Mouse (Mus musculus): Measurements from ENCODE around the gene Cyp2b19. TPM values are rescaled to one million over a fixed set of nuclear protein-coding genes. Genes with fewer than 3 reads are reported as not detected.
A peak's percentile ranks its signal among the peaks of the same experiment; 100 is the strongest.

Gene Cyp2b19
- not detected in 2 replicates for polyA plus RNA-seq (2015; fragmentation: Nextera tagmentation; extraction: Ambion mirVana)

GRCm38 (mm10) chr7:26756842-26757241 is at the start of gene Cyp2b19:
Gene Cyp2b19, plus strand, starts transcription at chr7:26757142.
- no peaks in the 10 kb centered on the region for H3K4me1 ChIP-seq
- H3K4me2 ChIP-seq (replicated peaks): no peak within 1 kb of the TSS
- no peak within 1 kb of the TSS for H3K4me3 ChIP-seq
- no peaks in the 10 kb centered on the region for H3K27me3 ChIP-seq
- H3K36me3 ChIP-seq: no peaks in the 10 kb centered on the region
- ATAC-seq (ENCODE audit: low FRiP score, low read depth): no peak
- H3K9ac ChIP-seq: no peak within 1 kb of the TSS
- WGBS: 77% methylated on average over 2 of the region's 2 CpGs
- H3K27ac ChIP-seq: no peak within 1 kb of the TSS
- H3K9me3 ChIP-seq: no peaks in the 10 kb centered on the region

GRCm38 (mm10) chr7:26711061-26711460 is 45.9 kb upstream of the Cyp2b19 start:
- H3K36me3 ChIP-seq: no peaks in the 10 kb centered on the region
- no peak overlapping the region for H3K9ac ChIP-seq
- H3K4me3 ChIP-seq: no peak overlapping the region
- no peak for ATAC-seq (ENCODE audit: low FRiP score, low read depth)
- H3K4me1 ChIP-seq: no peaks in the 10 kb centered on the region
- H3K4me2 ChIP-seq (replicated peaks): no peak overlapping the region
- H3K9me3 ChIP-seq: 0 out of 2 replicates have a peak, but pooled peaks cover 5% of the 10 kb centered on the region
- H3K27me3 ChIP-seq: no peaks in the 10 kb centered on the region
- no peak overlapping the region for H3K27ac ChIP-seq
- 87% methylated on average over 11 of the region's 11 CpGs for WGBS

- Histone ChIP-seq H3K9ac (no peak overlapping the region), H3K27me3 (no peaks in the 10 kb centered on the region), H3K27ac (no peak overlapping the region), H3K4me1 (no peaks in the 10 kb centered on the region), H3K9me3 (peaks cover 6% of the 10 kb centered on the region; the same call in 1 of the 2 replicates), H3K36me3 (no peaks in the 10 kb centered on the region), H3K4me2 (replicated peaks) (no peak overlapping the region), H3K4me3 (no peak overlapping the region)
- ATAC-seq (ENCODE audit: low FRiP score, low read depth): no peak
Measured at GRCm38 (mm10) chr7:26738940-26739339, 18.0 kb upstream of the Cyp2b19 start.

GRCm38 (mm10) chr7:26743948-26744347 is 13.0 kb upstream of the Cyp2b19 start:
- H3K27me3 ChIP-seq: no peaks in the 10 kb centered on the region
- H3K27ac ChIP-seq: no peak overlapping the region
- H3K4me2 ChIP-seq (replicated peaks): no peak overlapping the region
- no peak overlapping the region for H3K9ac ChIP-seq
- 78% methylated on average over 4 of the region's 4 CpGs for WGBS
- H3K4me1 ChIP-seq: no peaks in the 10 kb centered on the region
- ATAC-seq (ENCODE audit: low FRiP score, low read depth): no peak
- no peaks in the 10 kb centered on the region for H3K36me3 ChIP-seq
- H3K4me3 ChIP-seq: no peak overlapping the region
- peaks cover 6% of the 10 kb centered on the region; the same call in 1 of the 2 replicates for H3K9me3 ChIP-seq

GRCm38 (mm10) chr7:26745486-26745885 is 11.5 kb upstream of the Cyp2b19 start:
- no peak for ATAC-seq (ENCODE audit: low FRiP score, low read depth)
- H3K9ac ChIP-seq: no peak overlapping the region
- no peak overlapping the region for H3K4me3 ChIP-seq
- WGBS: 50% methylated on average over 1 of the region's 1 CpGs
- no peaks in the 10 kb centered on the region for H3K27me3 ChIP-seq
- H3K27ac ChIP-seq: no peak overlapping the region
- H3K36me3 ChIP-seq: no peaks in the 10 kb centered on the region
- H3K9me3 ChIP-seq: peaks cover 6% of the 10 kb centered on the region; the same call in 1 of the 2 replicates
- no peaks in the 10 kb centered on the region for H3K4me1 ChIP-seq
- no peak overlapping the region for H3K4me2 ChIP-seq (replicated peaks)

GRCm38 (mm10) chr7:26767084-26767483 is 10.1 kb downstream of the Cyp2b19 start:
- Histone ChIP-seq H3K4me1 (no peaks in the 10 kb centered on the region), H3K36me3 (no peaks in the 10 kb centered on the region), H3K4me3 (no peak overlapping the region), H3K27me3 (no peaks in the 10 kb centered on the region), H3K9ac (no peak overlapping the region), H3K4me2 (replicated peaks) (no peak overlapping the region), H3K27ac (no peak overlapping the region), H3K9me3 (no peaks in the 10 kb centered on the region)
- no peak for ATAC-seq (ENCODE audit: low FRiP score, low read depth)
- 68% methylated on average over 1 of the region's 1 CpGs for WGBS

GRCm38 (mm10) chr7:26769881-26770470 is 13.0 kb downstream of the Cyp2b19 start:
- no peak overlapping the region for H3K27ac ChIP-seq
- no peaks in the 10 kb centered on the region for H3K36me3 ChIP-seq
- no peak overlapping the region for H3K4me3 ChIP-seq
- H3K9ac ChIP-seq: no peak overlapping the region
- H3K4me1 ChIP-seq: no peaks in the 10 kb centered on the region
- 86% methylated on average over 9 of the region's 9 CpGs for WGBS
- H3K9me3 ChIP-seq: no peaks in the 10 kb centered on the region
- no peak for ATAC-seq (ENCODE audit: low FRiP score, low read depth)
- no peaks in the 10 kb centered on the region for H3K27me3 ChIP-seq
- no peak overlapping the region for H3K4me2 ChIP-seq (replicated peaks)

GRCm38 (mm10) chr7:26772866-26773586 is 16.1 kb downstream of the Cyp2b19 start:
- H3K4me3 ChIP-seq: no peak overlapping the region
- H3K27me3 ChIP-seq: no peaks in the 10 kb centered on the region
- no peak for ATAC-seq (ENCODE audit: low FRiP score, low read depth)
- H3K4me2 ChIP-seq (replicated peaks): no peak overlapping the region
- H3K27ac ChIP-seq: no peak overlapping the region
- WGBS: 82% methylated on average over 3 of the region's 3 CpGs
- H3K9ac ChIP-seq: no peak overlapping the region
- H3K36me3 ChIP-seq: no peaks in the 10 kb centered on the region
- H3K9me3 ChIP-seq: no peaks in the 10 kb centered on the region
- no peaks in the 10 kb centered on the region for H3K4me1 ChIP-seq

GRCm38 (mm10) chr7:26775866-26776265 is 18.9 kb downstream of the Cyp2b19 start:
- H3K27me3 ChIP-seq: no peaks in the 10 kb centered on the region
- H3K9me3 ChIP-seq: no peaks in the 10 kb centered on the region
- no peak overlapping the region for H3K4me2 ChIP-seq (replicated peaks)
- no peak overlapping the region for H3K4me3 ChIP-seq
- 17% methylated on average over 6 of the region's 6 CpGs for WGBS
- no peak for ATAC-seq (ENCODE audit: low FRiP score, low read depth)
- H3K4me1 ChIP-seq: no peaks in the 10 kb centered on the region
- H3K27ac ChIP-seq: no peak overlapping the region
- H3K9ac ChIP-seq: no peak overlapping the region
- H3K36me3 ChIP-seq: no peaks in the 10 kb centered on the region

- H3K4me3 ChIP-seq: no peak overlapping the region
- no peak overlapping the region for H3K4me2 ChIP-seq (replicated peaks)
- H3K4me1 ChIP-seq: no peaks in the 10 kb centered on the region
- no peaks in the 10 kb centered on the region for H3K9me3 ChIP-seq
- H3K27ac ChIP-seq: no peak overlapping the region
- no peak overlapping the region for H3K9ac ChIP-seq
- WGBS: 48% methylated on average over 2 of the region's 2 CpGs
- no peaks in the 10 kb centered on the region for H3K27me3 ChIP-seq
- no peak for ATAC-seq (ENCODE audit: low FRiP score, low read depth)
- H3K36me3 ChIP-seq: no peaks in the 10 kb centered on the region
Measured at GRCm38 (mm10) chr7:26777806-26778205, 20.9 kb downstream of the Cyp2b19 start.

GRCm38 (mm10) chr7:26778474-26778873 is 21.5 kb downstream of the Cyp2b19 start:
- no peaks in the 10 kb centered on the region for H3K36me3 ChIP-seq
- H3K4me1 ChIP-seq: no peaks in the 10 kb centered on the region
- H3K9me3 ChIP-seq: no peaks in the 10 kb centered on the region
- no peak overlapping the region for H3K4me2 ChIP-seq (replicated peaks)
- H3K27me3 ChIP-seq: no peaks in the 10 kb centered on the region
- 44% methylated on average over 6 of the region's 6 CpGs for WGBS
- no peak for ATAC-seq (ENCODE audit: low FRiP score, low read depth)
- H3K27ac ChIP-seq: no peak overlapping the region
- no peak overlapping the region for H3K9ac ChIP-seq
- no peak overlapping the region for H3K4me3 ChIP-seq

- Histone ChIP-seq H3K36me3 (no peaks in the 10 kb centered on the region), H3K4me1 (no peaks in the 10 kb centered on the region), H3K27me3 (no peaks in the 10 kb centered on the region), H3K4me2 (replicated peaks) (no peak overlapping the region), H3K9ac (no peak overlapping the region), H3K9me3 (no peaks in the 10 kb centered on the region), H3K4me3 (no peak overlapping the region), H3K27ac (no peak overlapping the region)
- 0 out of 2 replicates have a peak, but pooled peaks have one; percentile 67 for ATAC-seq (ENCODE audit: low FRiP score, low read depth)
- 75% methylated on average over 5 of the region's 5 CpGs for WGBS
Measured at GRCm38 (mm10) chr7:26779799-26780416, 23.0 kb downstream of the Cyp2b19 start.
